Mouse (Mus musculus) lung, postnatal 0 days (tissue): Measurements from ENCODE around the gene Gjd3.

Experiments
- CTCF ChIP-seq: IDR thresholded peaks from 2 replicates; pipeline ENCODE4 v1.5.1; 2016; ENCODE audit warnings: antibody characterized with exemption, mild to moderate bottlenecking
- EP300 ChIP-seq: IDR thresholded peaks from 2 replicates; pipeline ENCODE4 v1.6.1; 2016; ENCODE audit warnings: antibody characterized with exemption, mild to moderate bottlenecking, control low read depth

DNA sequence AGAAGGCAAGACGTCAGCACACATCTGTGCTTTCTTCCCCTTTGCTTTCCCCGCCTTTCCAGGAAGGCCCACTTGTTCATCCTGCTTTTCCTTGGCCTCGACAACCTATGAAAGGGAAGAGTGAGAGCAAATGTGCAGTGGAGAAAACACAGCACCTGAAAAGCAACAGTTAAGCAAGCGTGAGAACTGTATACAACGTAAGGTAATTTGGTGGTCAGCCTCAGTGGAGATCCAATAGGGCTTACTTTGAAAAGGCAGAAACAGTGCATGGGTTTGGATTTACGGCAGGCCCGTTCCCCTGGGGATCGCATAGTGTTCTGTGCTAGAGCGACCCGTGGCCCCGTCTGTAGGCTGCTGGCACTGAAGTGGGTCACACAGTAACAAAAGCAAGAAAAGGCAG, 16.4 kb upstream of the Gjd3 start:
- no peak for TF ChIP-seq CTCF
- no peak for TF ChIP-seq EP300
